Mouse (Mus musculus) liver, embryonic 14.5 days (tissue): ENCODE measurements around the gene Ccdc126. TPM values are rescaled to one million over a fixed set of nuclear protein-coding genes. Genes with fewer than 3 reads are reported as not detected.

Source experiments
- ATAC-seq: fragments of 200-750 bp; cut with Nextera tagmentation; 2 replicates; pipeline ENCODE4 v1.8.0; 2017; ENCODE audit warnings: moderate number of reproducible peaks, mild to moderate bottlenecking, moderate library complexity; ENCODE audit not compliant: insufficient read depth
- DNase-seq, 3 experiments: peaks; one replicate each; pipeline ENCODE4 v3.0.0-alpha.2; 2012 to 2013; ENCODE audit warnings: low read depth in 3 of 3, low spot score in 3 of 3
- H3K27ac ChIP-seq: fragments of 300-500 bp; sonication (generic); 2 replicates; pipeline ENCODE4 v1.5.1; 2014; ENCODE audit warnings: moderate library complexity, mild to moderate bottlenecking, control low read depth, inconsistent platforms
- H3K27me3 ChIP-seq: fragments of 300-500 bp; sonication (generic); 2 replicates; pipeline ENCODE4 v1.6.1; 2014; ENCODE audit warnings: mild to moderate bottlenecking, low read length, moderate library complexity; ENCODE audit not compliant: control insufficient read depth, insufficient read depth
- H3K36me3 ChIP-seq: fragments of 300-500 bp; sonication (generic); replicated peaks from 2 replicates; pipeline ENCODE4 v1.6.1; 2014; ENCODE audit warnings: low read depth; ENCODE audit not compliant: control insufficient read depth, insufficient read depth
- H3K4me1 ChIP-seq, 2 experiments: fragments of 200-500 bp in 1 of 2; fragments of 300-500 bp in 1 of 2; sonication (generic) in 1 of 2; replicated peaks; 2 replicates each; pipeline ENCODE4 v1.6.1; 2012 to 2014; ENCODE audit warnings: antibody characterized with exemption in 1 of 2, inconsistent platforms in 1 of 2, low read length in 1 of 2; ENCODE audit not compliant: control insufficient read depth in 2 of 2, insufficient read depth in 2 of 2
- H3K4me2 ChIP-seq: fragments of 300-500 bp; sonication (generic); 2 replicates; pipeline ENCODE4 v1.6.1; 2014; ENCODE audit warnings: low read depth, mild to moderate bottlenecking, control low read depth, moderate library complexity
- H3K4me3 ChIP-seq, 2 experiments: fragments of 200-500 bp in 1 of 2; fragments of 300-500 bp in 1 of 2; sonication (generic) in 1 of 2; 2 replicates each; pipeline ENCODE4 v1.5.1; 2012 to 2014; ENCODE audit warnings: low read depth in 2 of 2, low read length in 2 of 2, mild to moderate bottlenecking in 2 of 2, control low read depth in 1 of 2, inconsistent platforms in 1 of 2, moderate library complexity in 1 of 2; ENCODE audit not compliant: insufficient read depth in 1 of 2
- H3K9ac ChIP-seq: fragments of 300-500 bp; sonication (generic); replicated peaks from 2 replicates; pipeline ENCODE4 v1.6.1; 2014; ENCODE audit warnings: mild to moderate bottlenecking, control low read depth, moderate library complexity
- H3K9me3 ChIP-seq: fragments of 300-500 bp; sonication (generic); 2 replicates; pipeline ENCODE4 v1.6.1; 2016; ENCODE audit warnings: low read length, mixed read lengths; ENCODE audit not compliant: control insufficient read depth
- CTCF ChIP-seq: IDR thresholded peaks from 2 replicates; pipeline ENCODE4 v1.5.1; 2016; ENCODE audit warnings: antibody characterized with exemption, low read depth, control low read depth
- EP300 ChIP-seq: IDR thresholded peaks from 2 replicates; pipeline ENCODE4 v1.6.1; 2016; ENCODE audit warnings: antibody characterized with exemption, low read depth
- WGBS: fragments of 180-500 bp; shearing (Covaris S2); extraction: QIAGEN DNeasy Blood & Tissue Kit; methylation state at CpG from one replicate; pipeline ENCODE4 v1.1.7; 2014; ENCODE audit not compliant: insufficient replicate concordance; 5-methylcytosine and 5-hydroxymethylcytosine counted together
- polyA plus RNA-seq, 2 experiments: library from polyadenylated mRNA; depleted of rRNA in 1 of 2; stranded (reverse) in 1 of 2; unstranded in 1 of 2; fragments of >200 nt; fragmentation: Nextera tagmentation in 1 of 2; extraction: Ambion mirVana in 1 of 2; gene quantifications; 2 replicates each; pipeline versions ENCODE4 v1.2.1 to v1.2.3; 2012 to 2014

Ccdc126 gene
- polyA plus RNA-seq, 2 experiments, result 1.4 to 3.0 TPM

GRCm38 (mm10) chr6:49319595-49320315 lies 681 bp downstream of the Ccdc126 start:
- Histone ChIP-seq H3K9ac (peak overlapping the region; percentile 77), H3K4me3 (peak overlapping the region; percentile 72 to 77), H3K36me3 (no peaks in the 10 kb centered on the region), H3K9me3 (no peaks in the 10 kb centered on the region), H3K27ac (peak overlapping the region; percentile 27; the same call in 1 of the 2 replicates), H3K4me1 (peaks cover 0 to 4% of the 10 kb centered on the region in 2 experiments; a peak in 1 of 4 replicates), H3K27me3 (no peaks in the 10 kb centered on the region), H3K4me2 (peak overlapping the region; percentile 93)
- DNase-seq, result no peak
- no peak for ATAC-seq
- TF ChIP-seq EP300 (no peak), CTCF (no peak)
- 13% methylated on average over 13 of the region's 13 CpGs for WGBS

- no peak overlapping the region for H3K27ac ChIP-seq
- no peaks in the 10 kb centered on the region for H3K36me3 ChIP-seq
- H3K4me2 ChIP-seq, result no peak overlapping the region
- no peaks in the 10 kb centered on the region for H3K9me3 ChIP-seq
- peaks cover 0 to 4% of the 10 kb centered on the region in 2 experiments; a peak in 1 of 4 replicates for H3K4me1 ChIP-seq
- no peak overlapping the region for H3K9ac ChIP-seq
- DNase-seq (no peak), ATAC-seq (no peak)
- TF ChIP-seq EP300 (no peak), CTCF (no peak)
- no peak overlapping the region for H3K4me3 ChIP-seq
- H3K27me3 ChIP-seq, result no peaks in the 10 kb centered on the region
- WGBS, result 28% methylated on average over 3 of the region's 3 CpGs
Observed at GRCm38 (mm10) chr6:49321341-49321740, 2.3 kb downstream of the Ccdc126 start.

- Histone ChIP-seq H3K9ac (no peak overlapping the region), H3K9me3 (no peaks in the 10 kb centered on the region), H3K27ac (no peak overlapping the region), H3K36me3 (no peaks in the 10 kb centered on the region), H3K4me3 (no peak overlapping the region), H3K4me1 (peaks cover 0 to 4% of the 10 kb centered on the region in 2 experiments; a peak in 1 of 4 replicates), H3K4me2 (no peak overlapping the region), H3K27me3 (no peaks in the 10 kb centered on the region)
- no peak for DNase-seq
- no peak for ATAC-seq
- TF ChIP-seq EP300 (no peak), CTCF (no peak)
Observed at GRCm38 (mm10) chr6:49322056-49322455, 3.0 kb downstream of the Ccdc126 start.

- no peak overlapping the region for H3K4me3 ChIP-seq
- DNase-seq (no peak), ATAC-seq (no peak)
- H3K36me3 ChIP-seq, result no peaks in the 10 kb centered on the region
- no peaks in the 10 kb centered on the region for H3K9me3 ChIP-seq
- H3K4me1 ChIP-seq, result peaks cover 0 to 4% of the 10 kb centered on the region in 2 experiments; a peak in 1 of 4 replicates
- no peaks in the 10 kb centered on the region for H3K27me3 ChIP-seq
- H3K27ac ChIP-seq, result no peak overlapping the region
- 39% methylated on average over 2 of the region's 2 CpGs for WGBS
- no peak overlapping the region for H3K4me2 ChIP-seq
- TF ChIP-seq EP300 (no peak), CTCF (no peak)
- no peak overlapping the region for H3K9ac ChIP-seq
Observed at GRCm38 (mm10) chr6:49322986-49323385, 3.9 kb downstream of the Ccdc126 start.

- H3K9ac ChIP-seq, result no peak overlapping the region
- no peaks in the 10 kb centered on the region for H3K27me3 ChIP-seq
- ATAC-seq, result no peak
- 51% methylated on average over 2 of the region's 2 CpGs for WGBS
- no peaks in the 10 kb centered on the region for H3K9me3 ChIP-seq
- H3K27ac ChIP-seq, result no peak overlapping the region
- H3K36me3 ChIP-seq, result no peaks in the 10 kb centered on the region
- no peak overlapping the region for H3K4me2 ChIP-seq
- H3K4me1 ChIP-seq, result peaks cover 0 to 4% of the 10 kb centered on the region in 2 experiments; a peak in 1 of 4 replicates
- DNase-seq, result no peak
- TF ChIP-seq CTCF, result no peak
- TF ChIP-seq EP300, result no peak
- no peak overlapping the region for H3K4me3 ChIP-seq
Observed at GRCm38 (mm10) chr6:49324528-49324927, 5.5 kb downstream of the Ccdc126 start.
